Mouse (Mus musculus) cortical plate, adult 2 months (tissue): ENCODE measurements around the gene Rhox4e. TPM values are rescaled to one million over a fixed set of nuclear protein-coding genes. Genes with fewer than 3 reads are reported as not detected.
"Not testable (repeated sequence)": the region's sequence is repeated elsewhere in the genome, so short reads cannot be mapped to it uniquely, and the experiment has no call there.

Source experiments
- H3K27ac ChIP-seq: fragments of 200-500 bp; 2 replicates; pipeline ENCODE4 v1.5.1; 2012; ENCODE audit warnings: low read length, control low read depth, inconsistent platforms; ENCODE audit not compliant: insufficient read depth
- H3K4me1 ChIP-seq: fragments of 200-500 bp; 2 replicates; pipeline ENCODE4 v1.6.1; 2011; ENCODE audit warnings: low read length; ENCODE audit not compliant: control insufficient read depth, insufficient read depth
- H3K4me3 ChIP-seq: fragments of 200-500 bp; 2 replicates; pipeline ENCODE4 v1.5.1; 2011; ENCODE audit warnings: mild to moderate bottlenecking, low read length, control low read depth; ENCODE audit not compliant: insufficient read depth
- polyA plus RNA-seq: library from polyadenylated mRNA; depleted of rRNA; stranded (reverse); fragments of >200 nt; gene quantifications from 2 replicates; pipeline ENCODE4 v1.2.3, GENCODE M21; 2012; rRNA removed

Rhox4e gene
- not detected in 2 replicates for polyA plus RNA-seq

GRCm38 (mm10) chrX:37557112-37557511, at the start of gene Rhox4e:
TSS of gene Rhox4e (plus strand) at chrX:37557412.
- H3K4me1 ChIP-seq, H3K27ac ChIP-seq, H3K4me3 ChIP-seq: not testable (repeated sequence)

- H3K4me3 ChIP-seq, H3K27ac ChIP-seq, H3K4me1 ChIP-seq: not testable (repeated sequence)
These were observed 43.2 kb upstream of the Rhox4e start, which contains the start of gene Rhox4d for GRCm38 (mm10) chrX:37514059-37514458. TSS of gene Rhox4d (plus strand) at chrX:37514359.

- H3K27ac ChIP-seq, H3K4me3 ChIP-seq, H3K4me1 ChIP-seq: not testable (repeated sequence)
These were observed 27.1 kb upstream of the Rhox4e start, which contains the start of gene Rhox2e for GRCm38 (mm10) chrX:37530152-37530551. TSS of gene Rhox2e (plus strand) at chrX:37530452.

DNA sequence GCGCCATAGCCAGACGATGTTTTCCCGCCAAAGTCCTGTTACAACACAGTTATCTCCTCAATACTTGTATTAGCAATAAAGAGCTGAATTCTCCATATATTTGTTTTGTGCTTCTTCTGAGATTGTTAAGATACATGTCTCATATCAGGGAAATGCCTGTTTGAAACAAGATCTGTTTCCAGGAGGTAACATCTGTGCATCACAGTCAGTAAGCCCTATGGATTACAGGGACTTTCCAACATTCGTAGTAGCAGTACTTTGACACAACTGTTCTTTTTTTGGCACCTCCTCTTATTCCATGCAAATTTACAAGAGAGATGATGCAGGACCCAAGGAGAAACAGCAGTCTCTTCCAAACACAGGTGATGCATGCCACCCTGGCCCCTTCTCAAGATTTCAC, 15.5 kb upstream of the Rhox4e start, which contains the start of gene Rhox3e:
Gene Rhox3e, plus strand, starts transcription at position 301 of the 400 bp plus-strand sequence.
- not testable (repeated sequence) for H3K27ac ChIP-seq, H3K4me3 ChIP-seq, H3K4me1 ChIP-seq

DNA sequence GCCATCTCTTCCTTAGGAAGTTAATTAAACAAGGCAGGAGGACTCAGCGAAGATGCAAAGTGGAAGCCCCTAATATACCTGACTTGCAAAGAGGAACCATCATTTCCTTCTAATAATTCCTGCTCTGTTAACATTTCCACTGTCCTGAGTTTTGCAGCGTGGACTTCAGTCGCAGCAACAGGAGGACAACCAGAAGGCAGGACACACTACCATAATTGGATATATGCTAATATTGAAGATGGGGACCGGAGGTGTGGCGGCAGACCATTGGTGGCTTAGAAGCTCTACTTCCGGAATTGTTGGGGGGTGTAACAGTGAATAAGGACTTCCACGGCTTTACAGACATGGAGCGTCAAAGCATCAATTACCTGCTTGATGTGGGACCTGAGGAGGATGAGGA, 13.9 kb downstream of the Rhox4e start, which contains the start of gene Rhox2f:
Gene Rhox2f, plus strand, starts transcription at position 301 of the 400 bp plus-strand sequence.
- H3K4me1 ChIP-seq, H3K27ac ChIP-seq, H3K4me3 ChIP-seq: not testable (repeated sequence)

DNA sequence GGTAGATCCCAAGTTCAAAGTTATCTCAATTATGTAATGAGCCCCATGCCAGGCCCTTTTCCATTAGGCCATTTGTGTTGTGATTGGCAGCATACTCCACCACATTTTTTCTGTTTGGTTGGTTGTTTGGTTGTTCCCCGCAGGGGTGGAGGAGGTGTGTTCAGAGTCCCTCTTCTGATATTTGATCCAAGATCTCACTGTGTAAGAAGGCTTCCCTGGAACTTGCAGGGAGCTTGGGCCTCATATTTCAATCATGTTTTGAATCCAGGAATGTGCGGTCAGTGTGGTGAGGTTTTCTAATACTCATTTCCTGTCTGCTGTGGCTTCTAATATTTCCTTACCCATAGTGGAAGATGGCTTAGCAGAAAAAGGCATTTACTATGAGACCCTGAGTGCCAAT, 15.4 kb downstream of the Rhox4e start:
- not testable (repeated sequence) for H3K4me3 ChIP-seq, H3K27ac ChIP-seq, H3K4me1 ChIP-seq

- H3K4me3 ChIP-seq, H3K4me1 ChIP-seq, H3K27ac ChIP-seq: not testable (repeated sequence)
These were observed 23.5 kb downstream of the Rhox4e start, which contains the start of gene Rhox3f for GRCm38 (mm10) chrX:37580692-37581091. TSS of gene Rhox3f (plus strand) at chrX:37580992.

DNA sequence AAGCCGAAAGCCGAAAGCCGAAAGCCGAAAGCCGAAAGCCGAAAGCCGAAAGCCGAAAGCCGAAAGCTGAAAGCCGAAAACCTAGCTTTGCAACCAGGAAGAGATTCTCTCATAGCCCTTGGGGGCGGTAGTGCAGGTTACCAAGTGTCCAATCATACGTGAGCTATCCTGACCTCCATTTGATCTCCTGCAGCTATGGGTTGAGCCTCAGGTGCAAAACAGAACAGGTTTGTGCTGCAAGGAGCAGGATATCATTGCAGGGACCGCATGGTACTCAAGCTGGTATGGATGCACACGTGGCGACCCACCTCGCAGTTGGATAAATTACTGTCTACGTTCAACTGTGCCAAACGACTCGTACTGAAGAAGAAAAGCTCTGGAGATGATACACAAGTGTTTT, 50.4 kb downstream of the Rhox4e start, which contains the start of gene Rhox4f:
Gene Rhox4f, minus strand, starts transcription at position 101 of the 400 bp plus-strand sequence.
- H3K4me1 ChIP-seq, H3K4me3 ChIP-seq, H3K27ac ChIP-seq: not testable (repeated sequence)

Other genes starting within 250 kb of the Rhox4e start
- gene Rhox3a2, start 177.4 kb upstream of the Rhox4e start, polyA plus RNA-seq, result not detected in 2 replicates
- not detected in 2 replicates for gene Rhox4a2, start 166.6 kb upstream of the Rhox4e start, polyA plus RNA-seq
- gene Rhox2b, start 145.3 kb upstream of the Rhox4e start, polyA plus RNA-seq, result not detected in 2 replicates
- not detected in 2 replicates for gene Rhox4b, start 124.9 kb upstream of the Rhox4e start, polyA plus RNA-seq
- not detected in 2 replicates for gene Rhox2c, start 103.7 kb upstream of the Rhox4e start, polyA plus RNA-seq
- gene Rhox3c, start 98.8 kb upstream of the Rhox4e start, polyA plus RNA-seq, result not detected in 2 replicates
- not detected in 2 replicates for gene Rhox4c, start 77.1 kb upstream of the Rhox4e start, polyA plus RNA-seq
- gene Rhox2d, start 64.0 kb upstream of the Rhox4e start, polyA plus RNA-seq, result not detected in 2 replicates
- gene Rhox4d, start 43.1 kb upstream of the Rhox4e start, polyA plus RNA-seq, result not detected in 2 replicates
- gene Rhox2e, start 27.0 kb upstream of the Rhox4e start, polyA plus RNA-seq, result not detected in 2 replicates
- not detected in 2 replicates for gene Rhox3e, start 15.4 kb upstream of the Rhox4e start, polyA plus RNA-seq
- not detected in 2 replicates for gene Rhox2f, start 14.0 kb downstream of the Rhox4e start, polyA plus RNA-seq
- not detected in 2 replicates for gene Rhox3f, start 23.6 kb downstream of the Rhox4e start, polyA plus RNA-seq
- gene Rhox4f, start 50.3 kb downstream of the Rhox4e start, polyA plus RNA-seq, result not detected in 2 replicates
- gene Rhox3g, start 71.2 kb downstream of the Rhox4e start, polyA plus RNA-seq, result not detected in 2 replicates
- not detected in 2 replicates for gene Rhox2g, start 86.1 kb downstream of the Rhox4e start, polyA plus RNA-seq
- not detected in 2 replicates for gene Rhox4g, start 93.9 kb downstream of the Rhox4e start, polyA plus RNA-seq
- gene Rhox3h, start 111.4 kb downstream of the Rhox4e start, polyA plus RNA-seq, result not detected in 2 replicates
- not detected in 2 replicates for gene Rhox2h, start 115.9 kb downstream of the Rhox4e start, polyA plus RNA-seq
- not detected in 2 replicates for gene Rhox5, start 247.4 kb downstream of the Rhox4e start, polyA plus RNA-seq